Mouse (Mus musculus) limb, embryonic 15.5 days (tissue): ENCODE data around the gene Prkg1. TPM values are rescaled to one million over a fixed set of nuclear protein-coding genes. Genes with fewer than 3 reads are reported as not detected.
"Not testable (repeated sequence)": the region's sequence is repeated elsewhere in the genome, so short reads cannot be mapped to it uniquely, and the experiment has no call there.

Experiments used
- ATAC-seq: fragments of 200-750 bp; cut with Nextera tagmentation; 2 replicates; pipeline ENCODE4 v1.8.0; 2017; ENCODE audit warnings: low read depth, moderate TSS enrichment; ENCODE audit not compliant: insufficient number of reproducible peaks, low FRiP score, low TSS enrichment
- H3K27ac ChIP-seq: fragments of 300-500 bp; sonication (generic); 2 replicates; pipeline ENCODE4 v1.5.1; 2015; ENCODE audit warnings: moderate library complexity, mild to moderate bottlenecking, inconsistent platforms
- H3K27me3 ChIP-seq: fragments of 300-500 bp; sonication (generic); 2 replicates; pipeline ENCODE4 v1.6.1; 2015; ENCODE audit warnings: inconsistent platforms
- H3K36me3 ChIP-seq: fragments of 300-500 bp; sonication (generic); 2 replicates; pipeline ENCODE4 v1.6.1; 2015; ENCODE audit warnings: inconsistent platforms
- H3K4me1 ChIP-seq: fragments of 300-500 bp; sonication (generic); 2 replicates; pipeline ENCODE4 v1.6.1; 2015; ENCODE audit warnings: inconsistent platforms
- H3K4me2 ChIP-seq: fragments of 300-500 bp; sonication (generic); 2 replicates; pipeline ENCODE4 v1.6.1; 2015; ENCODE audit warnings: mild to moderate bottlenecking, inconsistent platforms
- H3K4me3 ChIP-seq: fragments of 300-500 bp; sonication (generic); 2 replicates; pipeline ENCODE4 v1.5.1; 2015; ENCODE audit warnings: mild to moderate bottlenecking, inconsistent platforms
- H3K9ac ChIP-seq: fragments of 300-500 bp; sonication (generic); 2 replicates; pipeline ENCODE4 v1.6.1; 2015; ENCODE audit warnings: inconsistent platforms
- H3K9me3 ChIP-seq: fragments of 300-500 bp; sonication (generic); 2 replicates; pipeline ENCODE4 v1.6.1; 2016; ENCODE audit warnings: inconsistent platforms
- WGBS: fragments of 180-500 bp; shearing (Covaris S2); methylation state at CpG from one replicate; pipeline ENCODE4 v1.1.7; 2015; 5-methylcytosine and 5-hydroxymethylcytosine counted together
- polyA plus RNA-seq: library from polyadenylated mRNA; unstranded; fragments of >200 nt; fragmentation: Nextera tagmentation; extraction: Ambion mirVana; gene quantifications from 2 replicates; pipeline ENCODE4 v1.2.1, GENCODE M21; 2015

Prkg1 gene
- polyA plus RNA-seq, 1 experiment from 2014 or later: 6.6 TPM

- H3K9me3 ChIP-seq: no peaks in the 10 kb centered on the region
- no peak overlapping the region for H3K4me2 ChIP-seq
- no peak overlapping the region for H3K27ac ChIP-seq
- no peaks in the 10 kb centered on the region for H3K27me3 ChIP-seq
- no peak overlapping the region for H3K9ac ChIP-seq
- H3K4me1 ChIP-seq: no peaks in the 10 kb centered on the region
- no peaks in the 10 kb centered on the region for H3K36me3 ChIP-seq
- no peak for ATAC-seq
- H3K4me3 ChIP-seq: no peak overlapping the region
Measured at GRCm38 (mm10) chr19:31260494-31260893, 504.3 kb downstream of the Prkg1 start.

GRCm38 (mm10) chr19:31255780-31256179 is 509.1 kb downstream of the Prkg1 start:
- Histone ChIP-seq H3K4me3 (no peak overlapping the region), H3K9ac (no peak overlapping the region), H3K27ac (no peak overlapping the region), H3K27me3 (no peaks in the 10 kb centered on the region), H3K4me1 (no peaks in the 10 kb centered on the region), H3K9me3 (no peaks in the 10 kb centered on the region), H3K4me2 (no peak overlapping the region), H3K36me3 (no peaks in the 10 kb centered on the region)
- ATAC-seq: no peak
- WGBS: 40% methylated on average over 2 of the region's 2 CpGs

GRCm38 (mm10) chr19:31232410-31232809 is 532.4 kb downstream of the Prkg1 start:
- ATAC-seq: no peak
- Histone ChIP-seq H3K9me3 (no peaks in the 10 kb centered on the region), H3K36me3 (no peaks in the 10 kb centered on the region), H3K4me3 (no peak overlapping the region), H3K4me1 (no peaks in the 10 kb centered on the region), H3K27ac (no peak overlapping the region), H3K4me2 (no peak overlapping the region), H3K9ac (no peak overlapping the region), H3K27me3 (no peaks in the 10 kb centered on the region)

GRCm38 (mm10) chr19:31228385-31228784 is 536.4 kb downstream of the Prkg1 start:
- no peaks in the 10 kb centered on the region for H3K9me3 ChIP-seq
- ATAC-seq: no peak
- no peaks in the 10 kb centered on the region for H3K36me3 ChIP-seq
- H3K27ac ChIP-seq: no peak overlapping the region
- H3K9ac ChIP-seq: no peak overlapping the region
- no peaks in the 10 kb centered on the region for H3K27me3 ChIP-seq
- 76% methylated on average over 3 of the region's 3 CpGs for WGBS
- no peaks in the 10 kb centered on the region for H3K4me1 ChIP-seq
- no peak overlapping the region for H3K4me3 ChIP-seq
- no peak overlapping the region for H3K4me2 ChIP-seq

- Histone ChIP-seq H3K4me3 (no peak overlapping the region), H3K4me1 (no peaks in the 10 kb centered on the region), H3K36me3 (no peaks in the 10 kb centered on the region), H3K27me3 (no peaks in the 10 kb centered on the region), H3K27ac (no peak overlapping the region), H3K4me2 (no peak overlapping the region), H3K9ac (no peak overlapping the region), H3K9me3 (no peaks in the 10 kb centered on the region)
- 88% methylated on average over 1 of the region's 1 CpGs for WGBS
- ATAC-seq: no peak
Measured at GRCm38 (mm10) chr19:31223457-31223856, 541.4 kb downstream of the Prkg1 start.

GRCm38 (mm10) chr19:31219261-31219660 is 545.6 kb downstream of the Prkg1 start:
- H3K27me3 ChIP-seq, H3K4me3 ChIP-seq, H3K36me3 ChIP-seq, H3K9ac ChIP-seq, H3K4me2 ChIP-seq, H3K27ac ChIP-seq, H3K4me1 ChIP-seq, H3K9me3 ChIP-seq, ATAC-seq: not testable (repeated sequence)
- WGBS: 88% methylated on average over 4 of the region's 4 CpGs

GRCm38 (mm10) chr19:31210850-31211249 is 554.0 kb downstream of the Prkg1 start:
- H3K4me1 ChIP-seq: no peaks in the 10 kb centered on the region
- H3K27me3 ChIP-seq: no peaks in the 10 kb centered on the region
- no peak overlapping the region for H3K27ac ChIP-seq
- no peak overlapping the region for H3K9ac ChIP-seq
- ATAC-seq: no peak
- H3K4me3 ChIP-seq: no peak overlapping the region
- H3K36me3 ChIP-seq: no peaks in the 10 kb centered on the region
- no peak overlapping the region for H3K4me2 ChIP-seq
- WGBS: 70% methylated on average over 3 of the region's 3 CpGs
- no peaks in the 10 kb centered on the region for H3K9me3 ChIP-seq

- no peaks in the 10 kb centered on the region for H3K36me3 ChIP-seq
- no peak overlapping the region for H3K4me2 ChIP-seq
- 28% methylated on average over 2 of the region's 2 CpGs for WGBS
- no peak for ATAC-seq
- no peaks in the 10 kb centered on the region for H3K4me1 ChIP-seq
- H3K27ac ChIP-seq: no peak overlapping the region
- no peaks in the 10 kb centered on the region for H3K9me3 ChIP-seq
- no peak overlapping the region for H3K9ac ChIP-seq
- H3K27me3 ChIP-seq: no peaks in the 10 kb centered on the region
- no peak overlapping the region for H3K4me3 ChIP-seq
Measured at GRCm38 (mm10) chr19:31210449-31210848, 554.4 kb downstream of the Prkg1 start.

GRCm38 (mm10) chr19:31199583-31199982 is 565.2 kb downstream of the Prkg1 start:
- H3K4me2 ChIP-seq: no peak overlapping the region
- no peak overlapping the region for H3K27ac ChIP-seq
- ATAC-seq: no peak
- H3K4me1 ChIP-seq: no peaks in the 10 kb centered on the region
- H3K9ac ChIP-seq: no peak overlapping the region
- no peak overlapping the region for H3K4me3 ChIP-seq
- no peaks in the 10 kb centered on the region for H3K9me3 ChIP-seq
- no peaks in the 10 kb centered on the region for H3K27me3 ChIP-seq
- no peaks in the 10 kb centered on the region for H3K36me3 ChIP-seq
- 29% methylated on average over 5 of the region's 5 CpGs for WGBS

GRCm38 (mm10) chr19:31198461-31198860 is 566.4 kb downstream of the Prkg1 start:
- Histone ChIP-seq H3K9me3 (no peaks in the 10 kb centered on the region), H3K4me1 (no peaks in the 10 kb centered on the region), H3K4me3 (no peak overlapping the region), H3K36me3 (no peaks in the 10 kb centered on the region), H3K27ac (no peak overlapping the region), H3K27me3 (no peaks in the 10 kb centered on the region), H3K4me2 (no peak overlapping the region), H3K9ac (no peak overlapping the region)
- WGBS: 68% methylated on average over 4 of the region's 4 CpGs
- no peak for ATAC-seq

GRCm38 (mm10) chr19:31197076-31197475 is 567.8 kb downstream of the Prkg1 start:
- no peak overlapping the region for H3K9ac ChIP-seq
- 79% methylated on average over 6 of the region's 6 CpGs for WGBS
- H3K9me3 ChIP-seq: no peaks in the 10 kb centered on the region
- H3K4me1 ChIP-seq: no peaks in the 10 kb centered on the region
- no peaks in the 10 kb centered on the region for H3K27me3 ChIP-seq
- no peak overlapping the region for H3K4me3 ChIP-seq
- no peak for ATAC-seq
- H3K4me2 ChIP-seq: no peak overlapping the region
- H3K36me3 ChIP-seq: no peaks in the 10 kb centered on the region
- H3K27ac ChIP-seq: no peak overlapping the region

- no peaks in the 10 kb centered on the region for H3K36me3 ChIP-seq
- H3K4me3 ChIP-seq: no peak overlapping the region
- H3K9ac ChIP-seq: no peak overlapping the region
- H3K4me2 ChIP-seq: no peak overlapping the region
- 84% methylated on average over 6 of the region's 6 CpGs for WGBS
- no peaks in the 10 kb centered on the region for H3K9me3 ChIP-seq
- no peak overlapping the region for H3K27ac ChIP-seq
- no peaks in the 10 kb centered on the region for H3K4me1 ChIP-seq
- no peak for ATAC-seq
- H3K27me3 ChIP-seq: no peaks in the 10 kb centered on the region
Measured at GRCm38 (mm10) chr19:31188559-31189218, 576.1 kb downstream of the Prkg1 start.

GRCm38 (mm10) chr19:31180757-31181156 is 584.1 kb downstream of the Prkg1 start:
- Histone ChIP-seq H3K36me3 (no peaks in the 10 kb centered on the region), H3K4me3 (no peak overlapping the region), H3K9ac (no peak overlapping the region), H3K27me3 (no peaks in the 10 kb centered on the region), H3K27ac (no peak overlapping the region), H3K4me1 (no peaks in the 10 kb centered on the region), H3K4me2 (no peak overlapping the region), H3K9me3 (no peaks in the 10 kb centered on the region)
- ATAC-seq: no peak
- WGBS: 85% methylated on average over 4 of the region's 4 CpGs
